Mouse (Mus musculus): ENCODE measurements around the gene Dnmt3a.

Dnmt3a gene

DNA sequence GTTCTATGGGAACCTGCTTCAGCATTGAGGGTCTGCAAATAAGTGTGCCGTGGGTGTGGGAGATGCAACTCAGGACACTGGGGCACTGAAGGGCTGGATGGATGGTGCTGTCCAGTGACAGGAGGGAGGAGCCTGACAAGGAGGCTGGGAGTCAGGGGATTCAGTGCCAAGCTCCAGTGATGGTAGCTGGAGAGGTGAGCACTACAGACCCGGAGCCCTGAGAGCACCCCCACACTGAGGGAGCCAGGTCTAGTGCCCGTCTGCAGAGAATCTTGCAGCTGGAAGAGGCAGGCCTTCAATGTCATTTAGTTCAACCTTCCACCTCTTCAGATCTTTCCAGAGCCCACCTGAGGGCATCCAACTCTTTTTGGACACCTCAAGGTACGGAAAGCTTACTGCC, at the start of gene Dnmt3a:
TSS of gene Dnmt3a (plus strand) at position 156 of the 400 bp plus-strand sequence.
- no peak for DNase-seq

GRCm38 (mm10) chr12:3756216-3756615, 49.6 kb upstream of the Dnmt3a start:
- DNase-seq: no peak

GRCm38 (mm10) chr12:3758127-3758526, 47.7 kb upstream of the Dnmt3a start:
- DNase-seq: no peak

- DNase-seq: peak; percentile 76 to 81
Measured at GRCm38 (mm10) chr12:3759419-3759818, 46.4 kb upstream of the Dnmt3a start.

DNA sequence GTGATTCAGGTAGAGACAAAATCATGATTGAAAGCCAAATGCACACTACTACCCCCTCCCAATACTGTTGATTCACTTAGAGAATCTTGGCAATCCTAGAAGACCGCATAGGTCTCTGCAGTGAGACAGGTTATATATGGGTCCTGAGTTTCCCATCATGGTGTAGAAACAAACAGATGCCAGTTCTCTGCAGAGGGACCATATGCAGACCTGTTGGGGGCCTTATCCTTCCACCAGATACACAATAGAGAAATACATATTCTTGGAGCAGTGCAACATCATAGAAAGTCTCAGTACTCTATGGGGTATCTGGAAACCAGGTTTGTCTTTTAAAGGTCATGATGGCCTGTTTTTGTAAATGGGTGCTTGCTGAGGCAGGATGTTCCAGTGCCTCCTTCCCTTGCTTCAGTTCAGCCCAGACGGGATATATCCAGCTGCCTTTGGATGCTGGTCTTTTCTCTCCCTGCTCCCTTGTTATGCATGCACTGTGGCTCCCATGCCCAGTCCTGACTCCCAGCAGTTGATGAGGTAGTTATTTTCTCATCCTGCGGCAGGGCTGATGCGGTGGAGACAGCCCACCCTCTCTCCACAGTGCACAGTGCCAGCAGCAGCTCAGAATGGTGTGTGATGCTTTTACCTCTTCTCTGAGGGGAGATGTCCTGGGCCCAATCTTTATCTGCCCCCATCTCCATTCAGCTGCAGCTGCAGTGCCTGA, 44.8 kb upstream of the Dnmt3a start:
- DNase-seq: no peak

- DNase-seq: no peak
Measured at GRCm38 (mm10) chr12:3761591-3762295, 44.1 kb upstream of the Dnmt3a start.

DNA sequence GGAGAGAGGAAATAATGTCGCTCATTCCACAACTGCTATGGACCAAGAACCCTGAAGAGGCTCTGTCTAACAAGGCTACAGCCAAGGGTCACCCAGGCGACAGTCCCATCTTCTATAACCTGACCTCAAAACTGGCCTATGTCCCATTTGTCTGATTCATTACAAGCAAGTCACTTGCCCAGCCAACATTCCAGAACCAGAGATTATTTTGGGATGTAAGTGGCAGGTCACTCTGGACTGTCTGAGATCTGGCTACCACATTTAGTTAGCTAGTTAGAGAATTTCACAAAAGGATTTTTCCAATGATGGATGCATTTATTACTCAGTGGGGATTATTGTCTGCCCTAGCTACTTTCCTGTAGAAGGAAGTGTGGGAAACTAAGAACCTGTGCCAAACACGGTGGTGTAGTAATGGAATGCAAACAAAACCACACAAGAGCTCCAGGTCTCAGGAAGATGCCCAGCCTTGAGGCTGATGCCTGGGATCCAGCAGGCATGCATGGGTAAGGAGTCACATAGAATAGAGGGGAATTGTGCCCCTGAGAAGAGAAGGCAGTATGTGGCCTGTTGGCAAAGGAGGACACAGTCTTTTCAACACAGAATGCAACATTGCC, 41.5 kb upstream of the Dnmt3a start:
- no peak for DNase-seq

- DNase-seq: no peak
Measured at GRCm38 (mm10) chr12:3767360-3767759, 38.4 kb upstream of the Dnmt3a start.

- peak; percentile 39 to 60 for DNase-seq
Measured at GRCm38 (mm10) chr12:3768391-3768790, 37.4 kb upstream of the Dnmt3a start.

DNA sequence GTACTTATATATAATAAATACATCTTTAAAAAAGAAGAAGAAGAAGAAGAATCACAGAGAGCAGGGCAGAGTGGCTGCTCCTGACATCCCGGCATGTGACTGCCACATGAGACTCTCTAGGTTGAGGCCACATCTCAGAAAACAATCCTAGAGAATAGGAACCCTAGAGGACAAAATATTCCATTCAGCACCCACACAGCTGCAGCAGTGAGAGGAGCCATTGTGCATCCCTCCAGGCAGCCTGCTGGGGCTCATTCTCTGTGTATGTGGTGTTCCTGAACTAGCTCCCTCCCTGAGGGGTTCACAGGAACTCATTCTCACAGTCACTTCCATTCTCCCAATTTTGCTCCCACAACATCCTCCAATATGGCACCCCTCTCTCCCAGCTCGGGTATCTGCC, 35.3 kb upstream of the Dnmt3a start:
- DNase-seq: no peak

- no peak for DNase-seq
Measured at GRCm38 (mm10) chr12:3771080-3771479, 34.7 kb upstream of the Dnmt3a start.

DNA sequence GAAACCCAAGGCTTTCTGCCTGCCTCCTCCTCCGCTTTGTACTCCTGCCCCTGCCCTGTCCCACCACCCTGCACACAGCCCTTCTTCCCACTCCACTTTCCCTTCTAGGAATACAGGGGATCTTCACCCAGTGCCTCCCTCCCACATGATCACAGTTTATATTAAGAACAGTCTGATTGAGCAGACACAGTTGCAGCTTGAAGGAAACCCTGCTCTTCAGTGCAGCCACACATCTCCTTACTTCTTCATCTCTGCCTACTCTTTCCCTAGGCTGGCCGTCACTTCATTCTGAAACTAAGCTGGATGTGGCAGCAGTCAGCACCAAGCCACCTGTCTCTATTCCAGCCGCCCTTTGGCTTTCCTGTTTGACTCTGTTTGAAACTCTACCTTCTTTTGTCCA, 32.2 kb upstream of the Dnmt3a start:
- no peak for DNase-seq

- no peak for DNase-seq
Measured at GRCm38 (mm10) chr12:3776015-3776414, 29.8 kb upstream of the Dnmt3a start.

DNA sequence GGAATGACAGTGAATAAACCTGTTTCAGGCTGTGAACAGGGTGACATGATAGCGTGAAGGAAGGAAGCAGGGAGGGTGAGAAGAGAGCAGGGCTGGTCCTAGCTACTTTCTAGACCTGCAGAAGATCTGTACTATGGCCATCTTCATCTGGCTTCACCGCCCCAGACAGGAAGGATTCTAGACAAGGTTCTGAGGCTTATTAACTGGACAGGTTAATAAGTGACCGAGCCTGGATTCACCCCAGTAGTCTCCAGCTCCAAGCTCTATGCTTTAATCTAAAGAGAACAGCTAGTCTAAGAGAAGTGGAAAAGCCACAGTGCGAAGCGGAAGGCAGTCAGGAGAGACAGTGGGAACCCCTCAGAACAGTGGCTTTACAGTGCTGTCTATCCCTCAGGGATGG, 28.1 kb upstream of the Dnmt3a start:
- DNase-seq: peak; percentile 75 to 87

DNA sequence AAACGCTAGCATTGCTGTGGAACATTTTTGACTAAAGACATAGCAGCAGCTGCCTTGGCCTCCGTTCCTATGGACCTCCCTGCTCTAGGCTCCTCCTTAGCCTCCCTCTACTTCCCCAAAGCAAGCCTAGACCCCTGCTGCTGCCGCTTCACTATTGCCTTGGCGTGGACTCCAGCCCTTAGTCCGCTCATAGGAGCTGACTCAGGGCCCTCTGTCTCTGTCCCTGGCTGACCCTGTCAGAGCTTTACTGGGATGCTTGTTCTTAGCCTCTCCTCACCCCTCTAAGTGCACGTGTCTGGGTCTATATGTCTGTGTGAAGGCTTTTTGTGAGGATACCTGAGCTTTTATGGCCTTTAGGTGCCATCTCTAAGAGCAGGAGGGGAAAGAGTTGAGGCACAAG, 27.5 kb upstream of the Dnmt3a start:
- peak; percentile 55 to 58 for DNase-seq

GRCm38 (mm10) chr12:3779639-3780038, 26.2 kb upstream of the Dnmt3a start:
- no peak for DNase-seq

- peak; percentile 83 to 85 for DNase-seq
Measured at GRCm38 (mm10) chr12:3780405-3780891, 25.4 kb upstream of the Dnmt3a start.

DNA sequence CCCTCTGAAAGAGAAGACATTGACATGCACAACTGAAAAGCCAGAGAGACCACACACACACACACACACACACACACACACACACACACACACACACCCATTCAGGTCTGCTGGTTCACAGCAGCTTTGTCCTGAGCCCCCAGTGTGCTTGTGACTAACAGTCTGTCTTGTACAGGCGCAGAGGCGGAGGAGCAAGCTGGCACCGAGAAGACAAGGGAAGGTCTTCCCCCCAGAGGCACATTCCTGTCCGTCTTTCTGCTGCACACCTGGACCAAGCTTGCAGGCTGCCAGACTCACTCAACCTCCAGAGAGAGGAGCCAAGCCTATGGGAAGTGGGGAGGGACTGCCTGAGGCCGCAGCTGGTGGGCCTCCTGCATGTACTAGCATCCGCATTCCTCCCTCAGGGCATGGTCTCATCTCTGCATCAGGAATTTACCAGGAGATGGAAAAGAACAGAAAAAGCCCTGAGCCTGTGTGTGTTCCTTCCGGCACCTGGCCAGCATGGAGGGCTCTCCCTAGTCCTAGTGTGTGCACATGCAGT, 24.8 kb upstream of the Dnmt3a start:
- DNase-seq: peak in 1 of 2 experiments; percentile 44

DNA sequence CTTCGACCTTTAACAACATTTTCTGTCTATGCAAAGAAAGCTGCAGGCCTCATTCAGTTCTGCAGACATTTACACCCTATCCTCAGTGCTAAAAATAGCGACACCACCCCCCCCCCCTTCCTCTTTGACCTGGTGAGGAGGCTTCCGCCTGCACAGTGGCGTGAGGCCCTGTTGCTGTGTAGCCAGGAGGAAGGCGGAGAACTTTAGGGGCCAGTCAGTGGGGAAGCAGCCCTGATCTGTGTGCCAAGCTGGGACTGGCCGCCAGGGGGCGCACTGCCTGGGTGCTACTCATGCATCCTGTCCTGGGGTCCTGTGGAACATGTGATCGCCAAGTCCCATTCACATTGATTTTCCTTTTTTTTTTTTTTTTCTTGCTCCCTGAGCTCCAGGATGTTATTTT, 24.3 kb upstream of the Dnmt3a start:
- DNase-seq: peak; percentile 94 to 97

DNA sequence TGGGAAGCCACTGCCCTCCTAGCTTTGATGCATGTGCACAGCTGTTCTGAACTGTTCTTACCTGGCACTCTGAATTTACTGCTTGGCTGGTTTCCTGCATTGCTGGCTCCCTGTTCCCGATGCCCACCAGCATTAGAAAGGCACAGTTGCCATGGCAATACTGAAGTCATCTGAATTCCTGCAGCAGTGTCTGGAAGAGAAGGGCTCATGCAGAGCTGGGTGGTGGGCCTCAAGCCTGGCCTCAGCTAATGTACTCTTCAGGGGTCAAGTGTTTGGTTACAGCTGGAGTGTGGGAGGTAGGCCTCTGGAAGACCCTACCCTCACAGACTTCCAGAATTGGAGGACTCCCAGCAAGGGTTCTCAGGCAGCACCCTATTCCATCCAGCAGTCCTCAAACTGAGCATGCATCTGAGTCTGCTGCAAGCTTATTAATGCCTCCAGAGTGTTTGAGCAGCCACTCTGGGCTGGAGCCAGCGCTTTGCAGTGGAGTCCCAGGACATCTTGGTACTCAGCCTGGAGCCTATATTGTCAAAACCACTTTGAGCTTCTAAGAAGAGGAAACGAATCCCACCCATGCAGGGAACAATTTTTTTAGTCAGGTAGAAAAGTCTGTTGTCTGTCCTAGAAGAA, 22.5 kb upstream of the Dnmt3a start:
- DNase-seq: no peak

DNA sequence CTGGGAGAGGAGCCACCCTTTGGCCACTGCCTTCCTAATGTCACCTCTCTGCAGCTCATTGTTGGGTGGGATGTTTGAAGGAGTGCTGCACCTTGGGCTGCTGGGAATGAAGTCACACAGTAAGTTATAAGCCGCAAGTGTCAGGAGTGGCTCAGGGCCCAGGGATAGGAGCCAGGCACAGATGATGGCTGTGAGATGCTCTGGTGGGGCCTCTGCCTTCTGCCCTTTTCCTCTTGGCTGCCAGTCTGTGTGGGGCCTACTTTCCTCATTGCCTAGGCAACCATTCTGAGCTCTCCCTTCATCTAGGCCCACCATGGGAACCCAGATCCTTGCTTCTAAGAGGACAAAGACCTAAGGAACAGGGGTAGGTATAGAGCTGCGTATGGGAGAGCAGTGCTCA, 21.5 kb upstream of the Dnmt3a start:
- DNase-seq: no peak

- DNase-seq: no peak
Measured at GRCm38 (mm10) chr12:3784729-3785128, 21.1 kb upstream of the Dnmt3a start.

DNA sequence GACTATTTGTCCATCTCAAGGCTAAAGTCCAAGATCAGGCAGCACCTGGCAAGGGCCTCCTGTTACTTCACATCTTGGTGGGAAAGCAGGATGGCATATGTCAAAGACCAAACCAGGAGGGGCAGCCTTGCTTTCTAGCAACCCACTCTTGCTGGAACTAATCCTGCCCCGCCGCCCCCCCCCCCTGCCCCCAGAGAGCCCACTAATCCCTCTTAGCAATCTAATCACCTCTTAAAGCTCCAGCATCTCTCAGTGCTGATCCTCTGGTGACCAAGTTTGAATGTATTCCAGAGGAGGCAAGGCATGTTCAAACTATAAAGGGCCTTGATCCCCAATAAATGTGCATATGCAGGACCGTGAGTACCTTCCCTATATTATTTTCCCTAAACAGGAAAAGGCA, 18.8 kb upstream of the Dnmt3a start:
- peak in 1 of 2 experiments; percentile 18 for DNase-seq
